Mouse (Mus musculus) v-Abl transformed pro-B cells (cell line): ENCODE measurements around the gene Rps8.

Experiments
- in situ Hi-C, 2 experiments: fragments of 400-800 bp; cut with MboI; formaldehyde crosslinking; loops; one replicate each; pipeline ENCODE4 v1.15.1; 2025; ENCODE audit not compliant: unreplicated experiment in 2 of 2

The Rps8 gene

DNA sequence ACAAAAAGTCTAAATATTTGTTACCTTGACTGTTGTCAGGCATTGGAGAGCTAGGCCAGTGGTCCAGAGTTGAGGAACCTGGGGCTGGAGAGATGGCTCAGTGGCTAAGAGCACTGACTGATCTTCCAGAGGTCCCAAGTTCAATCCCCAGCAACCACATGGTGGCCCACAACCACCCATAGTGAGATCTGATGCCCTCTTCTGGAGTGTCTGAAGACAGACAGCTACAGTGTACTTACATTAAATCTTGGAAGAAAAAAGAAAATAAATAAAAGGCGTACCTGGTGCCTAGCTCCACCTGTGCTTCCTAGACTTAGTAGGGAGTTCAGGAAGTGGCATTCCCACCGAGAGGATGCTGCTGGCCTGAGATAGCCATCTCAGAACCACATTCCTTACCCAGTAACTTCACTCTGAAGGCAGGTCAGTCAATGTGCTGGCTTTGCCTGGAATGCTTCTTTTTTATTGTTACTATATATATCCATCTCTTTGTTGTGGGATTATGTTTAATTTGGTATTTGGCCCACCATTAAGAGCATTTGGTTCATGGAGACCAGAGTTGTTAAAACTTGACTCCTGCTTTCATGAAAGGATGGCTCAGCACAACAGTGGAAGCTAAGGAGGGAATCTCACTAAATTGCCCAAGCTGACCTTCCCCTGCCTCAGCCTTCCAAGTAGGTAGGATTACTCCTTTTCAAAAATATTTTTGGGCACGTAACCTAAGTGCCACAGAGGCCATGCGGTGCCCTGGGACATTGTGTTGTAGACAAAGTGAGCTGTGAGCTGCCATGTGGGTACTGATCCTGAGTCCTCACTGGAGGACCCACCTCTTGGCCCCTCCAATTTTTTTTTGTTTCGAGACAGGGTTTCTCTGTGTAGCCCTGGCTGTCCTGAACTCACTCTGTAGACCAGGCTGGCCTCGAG is 6.5 kb downstream of the Rps8 start:
- in situ Hi-C loops: loop anchor here (5.0 to 25.0 kb wide), 5 partner anchors 38 to 1012 kb away; partner anchors contain the start of genes Ccdc163 (in 1 of the 2), Mmachc (in 1 of the 2) and Tesk2 (in 1 of the 2)

DNA sequence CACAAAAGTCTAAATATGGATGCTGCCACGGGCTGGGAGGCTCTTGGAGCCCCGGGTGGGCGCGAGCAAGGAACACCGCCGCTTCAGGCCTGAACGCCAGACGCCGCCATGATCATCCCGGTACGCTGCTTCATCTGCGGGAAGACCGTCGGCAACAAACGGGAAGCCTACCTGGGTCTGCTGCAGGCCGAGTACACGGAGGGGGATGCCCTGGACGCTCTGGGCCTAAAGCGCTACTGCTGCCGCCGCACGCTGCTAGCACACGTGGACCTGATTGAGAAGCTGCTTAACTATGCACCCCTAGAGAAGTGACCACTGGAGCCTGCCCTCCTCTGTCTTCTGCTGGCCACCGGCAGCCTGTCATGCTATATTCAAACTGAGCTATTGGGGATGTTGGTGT is 7.2 kb downstream of the Rps8 start:
- in situ Hi-C loops: loop anchor here (5.0 to 25.0 kb wide), 4 partner anchors 47 to 1012 kb away; partner anchors contain the start of genes Ccdc163 (in 1 of the 2), Mmachc (in 1 of the 2) and Tesk2 (in 1 of the 2)

DNA sequence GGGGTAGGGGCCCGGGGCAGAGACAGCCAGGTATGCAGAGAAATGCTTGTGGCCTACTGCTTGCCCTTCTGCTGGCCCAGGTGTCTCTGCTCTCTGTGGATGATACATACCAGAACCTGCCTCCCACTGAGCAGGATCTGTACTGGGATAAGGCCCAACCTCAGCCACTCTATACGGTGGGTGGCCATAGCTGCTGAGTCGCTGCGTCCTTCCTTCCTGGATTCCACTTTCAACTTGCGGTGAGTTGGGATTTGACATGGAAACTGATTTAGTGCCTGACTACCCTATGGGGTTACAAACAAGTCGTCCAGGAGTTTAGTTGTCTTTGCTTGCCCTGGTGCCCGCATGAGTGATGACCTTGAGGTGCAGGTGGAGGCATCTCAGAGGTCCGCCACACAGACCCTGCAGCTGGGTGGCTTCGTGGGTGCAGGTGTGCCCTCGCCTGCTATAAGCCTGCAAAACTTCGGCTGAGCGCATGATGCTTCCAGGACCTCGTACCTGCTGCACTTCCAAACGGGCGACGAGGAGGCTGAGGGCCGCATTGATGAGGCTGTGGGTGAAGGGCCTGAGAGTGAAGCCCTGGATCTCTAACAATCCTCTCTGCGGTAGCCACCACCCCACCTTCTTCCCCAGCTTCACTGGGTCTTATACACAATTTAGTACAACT is 7.9 kb downstream of the Rps8 start:
- in situ Hi-C loops: loop anchor here (5.0 to 25.0 kb wide), 4 partner anchors 46 to 1011 kb away; partner anchors contain the start of genes Ccdc163 (in 1 of the 2), Mmachc (in 1 of the 2) and Tesk2 (in 1 of the 2)

DNA sequence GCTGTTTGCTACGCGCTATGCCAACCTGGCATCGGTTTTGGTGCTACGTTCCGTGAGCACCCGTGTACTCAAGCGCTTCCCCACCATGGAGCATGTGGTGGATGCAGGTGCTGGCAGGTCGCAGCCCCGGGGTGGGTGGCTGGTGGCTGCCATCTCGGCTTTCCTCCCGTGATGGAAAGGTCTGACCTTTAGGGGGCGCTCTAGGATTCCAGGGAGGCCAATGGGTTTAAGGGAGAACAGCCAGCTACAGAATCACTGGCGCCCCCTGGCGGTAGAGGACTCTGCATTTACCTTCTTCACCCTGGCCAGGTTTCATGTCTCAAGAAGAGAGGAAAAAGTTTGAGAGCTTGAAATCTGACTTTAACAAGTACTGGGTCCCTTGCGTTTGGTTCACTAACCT is 9.9 kb downstream of the Rps8 start:
- in situ Hi-C loops: loop anchor here (5.0 to 25.0 kb wide), 4 partner anchors 44 to 1009 kb away; partner anchors contain the start of genes Ccdc163 (in 1 of the 2), Mmachc (in 1 of the 2) and Tesk2 (in 1 of the 2)

DNA sequence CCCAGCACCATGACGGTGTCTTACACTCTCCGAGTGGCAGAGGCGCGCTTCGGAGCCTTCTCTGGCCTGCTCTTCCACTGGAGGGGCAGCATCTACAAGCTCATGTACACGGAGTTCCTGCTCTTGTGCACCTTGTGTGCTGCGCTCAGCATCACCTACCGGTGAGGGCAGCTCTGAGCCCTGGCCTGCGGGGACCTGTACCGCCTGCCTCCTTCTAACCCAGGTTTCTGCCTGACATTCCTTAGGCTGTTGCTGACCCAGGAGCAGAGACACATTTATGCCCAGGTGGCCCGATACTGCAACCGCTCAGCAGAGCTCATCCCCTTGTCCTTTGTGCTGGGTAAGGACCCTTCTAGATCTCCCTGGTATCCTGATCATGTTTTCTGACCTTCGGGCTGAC is 10.8 kb downstream of the Rps8 start:
- in situ Hi-C loops: loop anchor here (5.0 to 25.0 kb wide), 4 partner anchors 43 to 1008 kb away; partner anchors contain the start of genes Ccdc163 (in 1 of the 2), Mmachc (in 1 of the 2) and Tesk2 (in 1 of the 2)

DNA sequence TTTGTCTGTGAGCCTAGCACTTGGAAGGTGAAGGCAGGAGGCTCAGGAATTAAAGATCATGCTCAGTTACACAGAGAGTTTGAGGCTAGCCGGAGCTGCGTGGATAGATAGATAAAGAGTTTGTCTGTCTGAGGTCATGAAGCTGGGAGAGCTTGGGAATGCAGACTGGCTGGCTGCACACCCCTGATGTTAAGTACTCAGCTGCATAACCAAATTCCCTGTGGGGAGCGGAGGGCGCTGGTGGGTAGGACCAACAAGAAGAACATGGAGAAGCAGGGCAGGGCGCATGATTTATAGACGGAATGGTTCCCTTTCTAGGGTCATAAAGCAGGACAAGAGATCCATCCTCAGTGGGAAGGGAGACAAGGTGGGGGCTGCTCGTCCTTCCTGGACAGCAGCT is 13.0 kb downstream of the Rps8 start:
- in situ Hi-C loops: loop anchor here (5.0 to 25.0 kb wide), 5 partner anchors 146 to 1006 kb away; partner anchors contain the start of genes Ccdc163 (in 1 of the 2), Hectd3 (in 1 of the 2), Mmachc (in 1 of the 2) and Tesk2 (in 1 of the 2)

DNA sequence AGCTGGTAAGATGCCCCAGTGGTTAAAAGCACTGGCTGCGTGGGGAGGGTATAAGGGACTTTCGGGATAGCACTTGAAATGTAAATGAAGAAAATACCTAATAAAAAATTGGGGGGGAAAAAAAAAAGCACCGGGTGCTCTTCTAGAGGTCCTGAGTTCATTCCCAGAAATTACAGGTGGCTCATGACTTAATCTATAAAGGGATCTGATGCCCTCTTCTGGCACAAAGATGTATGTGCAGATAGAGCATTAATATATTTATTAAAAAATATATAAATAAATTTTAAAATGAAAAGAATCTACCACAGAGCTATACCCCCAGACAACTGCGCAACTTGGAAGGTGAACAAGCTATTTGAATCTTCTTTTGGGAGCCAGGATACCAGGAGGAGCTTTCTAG is 15.4 kb downstream of the Rps8 start:
- in situ Hi-C loops: loop anchor here (5.0 to 25.0 kb wide), 5 partner anchors 143 to 1003 kb away; partner anchors contain the start of genes Ccdc163 (in 1 of the 2), Hectd3 (in 1 of the 2), Mmachc (in 1 of the 2) and Tesk2 (in 1 of the 2)

DNA sequence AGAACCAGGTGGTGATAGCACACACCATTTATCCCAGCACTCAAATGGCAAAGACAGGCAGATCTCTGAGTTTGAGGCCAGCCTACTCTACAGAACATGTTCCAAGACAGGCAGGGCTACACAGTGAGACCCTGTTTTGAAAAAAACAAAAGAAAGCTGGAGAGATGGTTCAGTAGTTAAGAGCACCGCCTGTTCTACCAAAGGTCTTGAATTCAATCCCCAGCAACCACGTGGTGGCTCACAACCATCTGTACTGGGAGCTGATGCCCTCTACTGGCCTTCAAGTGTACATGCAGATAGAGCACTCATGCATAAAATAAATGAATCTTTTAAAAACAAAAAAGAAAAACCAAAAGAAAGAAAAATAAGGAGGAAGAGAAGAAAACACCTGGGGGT is 16.8 kb downstream of the Rps8 start:
- in situ Hi-C loops: loop anchor here (5.0 to 25.0 kb wide), 4 partner anchors 147 to 1002 kb away; partner anchors contain the start of genes Ccdc163 (in 1 of the 2), Mmachc (in 1 of the 2), Tesk2 (in 1 of the 2) and Urod (in 1 of the 2)

DNA sequence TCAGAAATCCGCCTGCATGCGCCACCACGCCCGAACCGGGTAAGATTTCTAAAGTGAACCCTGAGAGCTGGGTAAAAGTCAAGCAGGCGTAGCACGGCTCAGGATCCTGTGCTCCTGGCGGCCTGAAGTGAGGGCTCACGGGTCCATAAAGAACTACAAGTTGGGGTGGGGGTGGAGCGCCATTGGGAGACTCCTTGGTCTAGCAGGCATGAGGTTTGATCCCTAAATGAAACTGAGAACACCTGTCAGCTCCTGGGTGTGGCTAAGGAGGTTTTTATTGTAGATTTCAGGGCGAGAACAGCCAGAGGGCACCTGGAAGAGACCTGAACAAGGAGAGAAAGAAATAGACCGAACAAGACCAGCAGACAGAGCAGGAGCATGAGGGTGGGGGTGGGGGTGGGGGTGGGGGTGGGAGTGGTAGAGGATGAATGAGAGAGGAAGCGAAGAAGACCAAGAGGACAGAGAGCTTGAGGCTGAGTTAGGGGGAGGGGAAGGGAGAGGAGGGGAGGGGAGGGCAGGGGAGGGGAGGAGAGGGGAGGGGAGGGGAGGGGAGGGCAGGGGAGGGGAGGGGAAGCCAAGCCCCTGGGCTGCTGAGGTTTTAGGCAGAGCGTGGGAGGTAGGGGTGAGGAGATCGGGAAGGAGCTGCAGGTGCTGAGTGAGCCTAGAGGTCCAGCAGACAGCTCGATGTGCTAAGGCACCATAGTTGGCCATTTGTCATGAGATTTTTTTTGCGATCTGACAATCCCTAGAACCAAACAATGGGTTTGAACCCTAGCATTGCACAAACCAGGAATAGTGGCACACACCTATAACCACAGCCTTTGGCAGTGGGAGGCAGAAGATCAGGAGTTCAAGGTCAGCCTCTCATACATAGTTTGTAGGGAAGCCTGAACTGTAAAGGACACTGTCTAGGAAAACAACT is 17.5 kb downstream of the Rps8 start:
- in situ Hi-C loops: loop anchor here (5.0 to 25.0 kb wide), 4 partner anchors 146 to 1001 kb away; partner anchors contain the start of genes Ccdc163 (in 1 of the 2), Mmachc (in 1 of the 2), Tesk2 (in 1 of the 2) and Urod (in 1 of the 2)

DNA sequence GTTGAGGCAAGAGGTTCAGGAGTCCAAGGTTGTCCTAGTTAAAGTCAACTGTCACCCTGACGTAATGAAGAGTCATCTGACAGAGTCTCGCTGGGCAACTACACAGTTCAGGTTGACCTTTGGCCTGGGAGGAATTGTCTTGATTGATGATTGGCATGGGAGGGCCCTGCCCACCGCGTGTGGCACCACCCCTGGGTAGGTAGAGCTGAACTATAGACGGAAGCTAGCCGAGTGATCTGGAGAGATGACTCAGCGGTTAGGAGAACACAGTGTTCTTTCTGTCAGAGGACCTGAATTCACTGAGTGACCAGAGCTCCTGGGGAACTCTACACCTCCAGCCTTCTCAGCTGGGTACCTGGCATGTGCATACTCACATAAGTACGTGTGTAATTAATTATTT is 20.0 kb downstream of the Rps8 start:
- in situ Hi-C loops: loop anchor here (5.0 to 25.0 kb wide), 4 partner anchors 144 to 999 kb away; partner anchors contain the start of genes Ccdc163 (in 1 of the 2), Mmachc (in 1 of the 2), Tesk2 (in 1 of the 2) and Urod (in 1 of the 2)

DNA sequence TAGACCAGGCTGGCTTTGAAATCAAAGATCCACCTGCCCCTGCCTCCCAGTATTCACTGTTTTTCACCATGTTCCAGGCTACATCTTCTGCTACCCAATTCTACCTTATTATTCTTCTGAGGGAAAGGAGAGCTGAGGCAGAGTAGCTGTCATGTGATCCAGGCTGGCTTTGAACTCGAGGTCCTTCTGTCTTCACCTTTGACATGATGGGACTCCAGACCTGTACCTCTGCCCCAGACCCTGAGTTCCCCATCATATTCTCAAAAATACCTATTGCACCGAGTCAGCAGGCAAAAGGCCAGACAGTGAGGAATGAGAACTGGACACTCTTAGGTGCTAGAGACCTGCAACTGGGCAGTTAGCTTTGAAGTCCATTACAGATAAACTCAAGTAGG is 21.4 kb downstream of the Rps8 start:
- in situ Hi-C loops: loop anchor here (10.0 to 25.0 kb wide), 3 partner anchors 422 to 997 kb away; partner anchors contain the start of genes Ccdc163 (in 1 of the 2), Mmachc (in 1 of the 2) and Tesk2 (in 1 of the 2)

DNA sequence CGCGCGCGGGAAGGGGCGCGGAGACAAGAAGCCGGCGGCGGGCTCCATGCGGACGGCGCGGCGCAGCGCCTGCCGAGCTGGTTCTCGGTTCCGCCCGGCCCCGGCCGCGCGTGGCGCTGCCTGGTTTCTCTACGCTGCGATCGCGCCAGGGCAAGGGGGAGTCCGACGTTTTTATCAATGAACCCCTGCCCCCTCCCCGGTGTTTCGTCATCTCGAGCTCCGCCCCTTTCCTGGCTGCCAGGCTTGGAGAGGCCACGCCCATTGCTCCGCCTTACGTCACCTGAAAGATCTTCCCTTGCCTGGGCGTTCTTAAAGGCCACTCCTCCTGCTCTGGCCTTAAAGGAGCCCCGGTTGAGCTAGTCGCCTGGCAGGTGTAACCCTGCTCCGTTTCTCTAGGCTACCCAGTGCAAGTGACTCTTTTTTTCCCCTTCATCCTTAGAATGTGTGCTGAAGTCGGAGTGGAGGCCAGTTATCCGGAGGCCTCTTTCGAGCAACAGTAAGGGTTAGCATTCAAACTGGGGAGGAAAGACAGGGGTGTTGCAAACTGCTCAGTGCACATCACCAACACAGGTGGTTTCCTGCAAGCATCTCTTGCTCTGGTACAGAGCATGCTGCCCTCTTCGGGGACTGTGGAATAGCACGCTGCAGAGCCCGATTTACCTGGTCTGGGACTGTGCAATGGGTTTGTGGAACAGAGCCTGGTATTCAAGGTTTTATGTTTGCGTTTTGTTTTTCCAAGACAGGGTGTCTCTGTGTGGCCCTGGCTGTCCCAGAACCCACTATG is 22.0 kb downstream of the Rps8 start, which contains the start of gene Plk3:
TSS of gene Plk3 (minus strand) at position 147 of the 784 bp plus-strand sequence.
- in situ Hi-C loops: loop anchor here (10.0 to 25.0 kb wide), 3 partner anchors 422 to 997 kb away; partner anchors contain the start of genes Ccdc163 (in 1 of the 2), Mmachc (in 1 of the 2) and Tesk2 (in 1 of the 2)

DNA sequence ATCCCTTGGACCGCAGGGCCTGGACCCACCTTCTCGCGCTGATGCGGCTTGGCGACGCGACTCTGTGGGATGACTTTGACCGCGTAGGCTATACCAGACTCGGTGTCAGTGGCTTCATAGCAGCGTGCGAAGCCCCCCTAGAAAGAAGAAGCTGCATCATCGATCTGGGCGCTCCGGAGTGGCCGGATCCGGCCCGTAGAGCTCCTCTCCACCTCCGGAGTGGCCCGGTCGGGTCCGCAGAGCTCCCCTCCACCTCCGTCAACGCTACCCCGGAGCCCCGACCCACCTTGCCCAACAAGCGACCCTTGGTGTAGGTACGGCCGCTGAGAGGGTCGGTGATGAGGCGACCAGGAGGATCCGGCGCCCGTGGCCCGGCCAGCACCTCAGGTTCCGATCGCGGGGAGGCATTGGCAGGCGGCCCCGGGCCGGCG is 22.7 kb downstream of the Rps8 start:
- in situ Hi-C loops: loop anchor here (10.0 to 25.0 kb wide), 3 partner anchors 421 to 996 kb away; partner anchors contain the start of genes Ccdc163 (in 1 of the 2), Mmachc (in 1 of the 2) and Tesk2 (in 1 of the 2)

DNA sequence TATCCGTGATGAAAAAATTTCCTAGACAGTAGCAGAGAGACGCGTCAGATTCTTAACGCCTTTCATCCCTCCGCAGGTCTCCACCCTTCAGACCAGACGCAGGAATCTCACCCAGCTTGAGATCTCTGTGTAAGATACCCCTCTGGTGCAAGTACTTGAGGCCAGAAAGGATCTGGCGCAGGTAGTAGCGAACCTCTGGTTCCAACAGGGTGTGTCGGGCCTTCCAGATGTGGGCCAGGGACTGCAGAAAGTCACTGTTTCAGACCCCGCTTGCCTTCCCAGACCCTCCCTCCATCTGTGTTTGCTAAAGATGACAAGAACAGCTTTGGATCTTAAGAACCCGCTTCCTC is 23.3 kb downstream of the Rps8 start:
- in situ Hi-C loops: loop anchor here (10.0 to 25.0 kb wide), 3 partner anchors 420 to 995 kb away; partner anchors contain the start of genes Ccdc163 (in 1 of the 2), Mmachc (in 1 of the 2) and Tesk2 (in 1 of the 2)

DNA sequence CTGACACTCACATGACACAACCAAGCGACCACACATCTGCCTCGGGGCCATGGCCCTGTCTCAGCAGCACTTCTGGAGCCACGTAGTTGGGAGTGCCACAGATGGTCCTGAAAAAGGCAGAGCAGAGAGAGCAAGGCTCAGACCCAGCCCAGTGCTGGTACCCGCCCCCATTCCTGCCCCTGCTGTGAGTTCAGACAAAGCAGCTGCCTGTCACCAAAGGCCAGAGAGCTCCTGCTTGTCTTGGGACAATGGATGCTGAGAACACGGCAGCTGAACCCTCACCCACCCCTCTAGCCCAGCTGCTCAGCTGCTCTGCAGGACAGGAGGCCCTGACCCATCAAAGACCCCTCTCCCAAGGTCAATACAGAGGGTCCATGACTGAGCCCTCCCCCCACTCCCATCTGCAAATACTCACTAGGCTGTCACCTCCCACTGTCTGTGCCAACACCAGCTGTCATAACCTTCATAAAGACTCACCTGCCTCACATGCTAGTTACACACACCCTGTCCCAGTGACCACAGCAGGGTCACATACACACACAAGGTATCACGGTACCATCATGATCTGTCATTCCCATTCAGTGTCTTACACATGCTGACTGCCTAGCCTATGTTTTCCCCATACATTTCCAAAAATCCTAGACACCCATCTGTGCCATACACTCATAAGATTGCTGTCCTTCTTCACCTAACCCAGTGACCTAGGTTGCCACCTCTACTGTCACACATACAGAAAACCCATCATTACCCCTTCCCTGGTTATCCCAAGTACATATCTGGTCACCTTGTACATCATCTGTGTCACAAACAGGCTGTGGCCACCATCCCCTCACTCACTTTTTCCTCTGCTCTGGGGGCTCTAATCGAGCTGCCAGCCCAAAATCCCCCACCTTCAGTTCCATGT is 23.9 kb downstream of the Rps8 start:
- in situ Hi-C loops: loop anchor here (10.0 to 25.0 kb wide), 3 partner anchors 420 to 995 kb away; partner anchors contain the start of genes Ccdc163 (in 1 of the 2), Mmachc (in 1 of the 2) and Tesk2 (in 1 of the 2)

DNA sequence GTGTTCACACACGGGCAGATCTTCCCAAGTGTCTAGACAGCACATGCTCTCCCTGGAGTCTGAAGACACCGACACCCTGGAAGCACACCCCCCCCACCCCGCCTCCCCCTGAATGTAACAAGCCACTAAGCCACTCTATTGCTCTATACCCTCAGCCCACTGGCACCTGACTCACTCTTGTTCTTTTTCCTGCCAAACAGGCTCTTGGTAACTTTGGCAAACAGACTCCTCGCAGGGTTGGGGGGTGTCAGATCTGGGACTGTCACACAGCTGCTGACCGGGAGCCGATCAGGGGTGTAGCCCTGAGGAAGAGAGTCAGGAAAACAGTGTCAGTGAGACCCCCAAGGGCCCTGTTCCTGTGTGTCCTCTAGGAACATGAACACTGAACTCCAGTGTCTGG is 24.8 kb downstream of the Rps8 start:
- in situ Hi-C loops: loop anchor here (10.0 to 25.0 kb wide), 3 partner anchors 419 to 994 kb away; partner anchors contain the start of genes Ccdc163 (in 1 of the 2), Mmachc (in 1 of the 2) and Tesk2 (in 1 of the 2)
